Mouse (Mus musculus): ENCODE measurements around the gene Ugt1a2.

DNA sequence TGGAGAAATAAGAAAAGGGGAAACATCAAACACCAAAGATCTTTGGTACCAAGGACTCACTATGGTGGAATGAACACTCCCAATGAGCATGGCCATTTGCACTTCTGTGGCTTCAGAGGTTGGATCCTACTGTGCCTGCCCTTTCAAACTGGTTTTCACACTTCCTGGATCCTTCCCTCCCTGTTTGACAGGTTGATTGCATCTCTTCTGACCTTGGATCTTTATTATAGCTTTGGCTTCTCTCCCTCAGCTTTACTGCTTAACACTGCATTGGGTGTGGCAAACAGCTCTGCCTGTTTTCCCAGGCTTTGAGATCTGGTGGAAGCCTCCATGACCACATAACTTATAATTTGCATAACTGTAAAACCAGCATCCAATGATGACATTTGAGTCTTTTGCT is 19.9 kb downstream of the Ugt1a2 start:
- TF ChIP-seq POLR2A (IDR thresholded peaks at IDR 0.05; ENCODE audit: borderline replicate concordance, extremely low read depth, low read depth, low read length) (no peak), CTCF (IDR thresholded peaks at IDR 0.05; ENCODE audit: insufficient read depth, low read length) (no peak)

All from lung, adult 2 months (tissue).